In the genomic region with DNA sequence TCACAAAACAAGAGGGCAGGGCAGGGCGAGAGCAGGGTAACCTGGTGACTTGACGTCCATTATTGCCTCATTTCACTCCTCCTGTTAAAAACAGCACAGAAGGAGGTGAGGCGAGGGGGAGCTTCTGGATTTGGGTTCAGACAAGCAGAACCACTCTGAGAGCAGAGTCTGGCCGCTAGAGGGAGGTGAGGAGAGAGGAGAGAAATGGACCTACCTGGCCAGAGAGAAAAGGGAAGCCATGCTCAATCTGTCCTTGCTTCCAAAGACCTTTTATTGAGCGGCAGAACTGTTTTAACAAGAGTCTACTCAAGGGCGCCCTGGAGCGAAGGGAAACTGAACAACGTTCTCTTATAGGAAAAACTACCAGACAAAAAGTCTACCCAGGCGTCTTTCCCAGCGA, we compare ENCODE assay signal across 12 mouse cellular contexts. TPM values are rescaled to one million over a fixed set of nuclear protein-coding genes. Genes with fewer than 3 reads are reported as not detected.
A peak's percentile ranks its signal among the peaks of the same experiment; 100 is the strongest.
DNase-seq lines count a peak whose midpoint lies in the region; ATAC-seq and TF ChIP-seq lines count a peak whose summit lies in the region.
"Had no signal": no experiment of that assay in that cellular context is flagged by ENCODE, and none has a peak within 500 bp of the region (broad histone marks: within the 10 kb centered on the region; RNA-seq: fewer than 3 reads in every experiment).

No protein-coding gene starts in this region.

- H3K27ac ChIP-seq in liver, adult 2 months (replicated peaks; ENCODE audit: insufficient read depth, low read depth, low read length), result no peak overlapping the region
- no peak overlapping the region for H3K27ac ChIP-seq in liver, embryonic 12.5 days
- no peak overlapping the region for H3K27ac ChIP-seq in ES-E14 (ENCODE audit: insufficient read depth, low read depth, low read length, poor library complexity, severe bottlenecking)
- H3K27ac ChIP-seq in midbrain, embryonic 14.5 days (replicated peaks; ENCODE audit: low read depth, low read length), result no peak overlapping the region
- H3K27ac ChIP-seq: heart, embryonic 13.5 days had no signal

- in situ Hi-C loops in ES-E14 (cut with MboI; ENCODE audit: low sequenced_read_pairs in 2 of 2, unreplicated experiment in 2 of 2), result no loop called here

- no peak for TF ChIP-seq POLR2A in liver, adult 2 months (IDR thresholded peaks at IDR 0.05; ENCODE audit: extremely low read depth, insufficient read depth, low read length)

- no peaks in the 10 kb centered on the region for H3K36me3 ChIP-seq in liver, adult 2 months (ENCODE audit: control insufficient read depth, insufficient read depth, low read length)
- peaks cover 5% of the 10 kb centered on the region; the same call in 1 of the 2 replicates for H3K36me3 ChIP-seq in liver, embryonic 12.5 days
- no peaks in the 10 kb centered on the region for H3K36me3 ChIP-seq in ES-E14 (ENCODE audit: control insufficient read depth, insufficient read depth, low read length, poor library complexity, severe bottlenecking)
- H3K36me3 ChIP-seq in midbrain, embryonic 14.5 days (ENCODE audit: control insufficient read depth, insufficient read depth, low read length), result peaks cover 13% of the 10 kb centered on the region; the same call in 1 of the 2 replicates

- peak; percentile 61 to 68 for DNase-seq in cerebellum, postnatal 10 days
- DNase-seq in cerebellum, postnatal 36 days, result no peak
- peak; percentile 6 for DNase-seq in liver, adult 2 months (ENCODE audit: extremely low read depth, low read depth, low spot score)
- peak; percentile 22 for DNase-seq in ES-E14 (ENCODE audit: low read depth, low spot score)
- peak; percentile 23 for DNase-seq in kidney, postnatal 14 days
- no peak for DNase-seq in layer of hippocampus, postnatal 10 days (ENCODE audit: low spot score in 2 of 2)
- no peak for DNase-seq in midbrain, embryonic 14.5 days
- DNase-seq: right cerebral cortex, postnatal 4 days had no signal

- peak; percentile 20; the same call in 1 of the 2 replicates for TF ChIP-seq CTCF in liver, adult 2 months (IDR thresholded peaks at IDR 0.05; ENCODE audit: low read depth, low read length)

- no peaks in the 10 kb centered on the region for H3K9me3 ChIP-seq in liver, embryonic 12.5 days (replicated peaks)
- no peaks in the 10 kb centered on the region for H3K9me3 ChIP-seq in ES-E14 (ENCODE audit: control insufficient read depth, insufficient read depth, low read depth, low read length)
- H3K9me3 ChIP-seq in midbrain, embryonic 14.5 days (ENCODE audit: control insufficient read depth, low read length), result no peaks in the 10 kb centered on the region

- H3K9ac ChIP-seq in liver, adult 2 months (ENCODE audit: low read depth, low read length), result no peak overlapping the region
- H3K9ac ChIP-seq in liver, embryonic 12.5 days, result no peak overlapping the region
- no peak overlapping the region for H3K9ac ChIP-seq in ES-E14 (ENCODE audit: insufficient read depth, low read depth, low read length, poor library complexity, severe bottlenecking)
- H3K9ac ChIP-seq in midbrain, embryonic 14.5 days (replicated peaks; ENCODE audit: low read length), result no peak overlapping the region
- H3K9ac ChIP-seq: heart, embryonic 13.5 days had no signal

- H3K4me1 ChIP-seq in liver, adult 2 months (ENCODE audit: control insufficient read depth, insufficient read depth, low read length), result no peaks in the 10 kb centered on the region
- H3K4me1 ChIP-seq in liver, embryonic 12.5 days, result no peaks in the 10 kb centered on the region
- no peaks in the 10 kb centered on the region for H3K4me1 ChIP-seq in ES-E14 (ENCODE audit: control insufficient read depth in 2 of 2, insufficient read depth in 2 of 2, low read length in 2 of 2, poor library complexity in 1 of 2)
- no peaks in the 10 kb centered on the region for H3K4me1 ChIP-seq in midbrain, embryonic 14.5 days (ENCODE audit: control insufficient read depth, insufficient read depth, low read length)

- 72% methylated on average over 10 of the region's 10 CpGs for WGBS in liver, adult 2 months
- 61% methylated on average over 10 of the region's 10 CpGs for WGBS in liver, embryonic 12.5 days (ENCODE audit: insufficient replicate concordance)
- WGBS in midbrain, embryonic 14.5 days, result 76% methylated on average over 10 of the region's 10 CpGs

- no peak overlapping the region for H3K4me3 ChIP-seq in liver, adult 2 months (ENCODE audit: insufficient read depth, low read depth, low read length)
- H3K4me3 ChIP-seq in liver, embryonic 12.5 days, result no peak overlapping the region
- no peak overlapping the region for H3K4me3 ChIP-seq in ES-E14 (ENCODE audit: insufficient read depth in 1 of 2, low read depth in 1 of 2, low read length in 2 of 2, poor library complexity in 1 of 2, severe bottlenecking in 1 of 2)
- no peak overlapping the region for H3K4me3 ChIP-seq in midbrain, embryonic 14.5 days (replicated peaks; ENCODE audit: low read depth, low read length)
- H3K4me3 ChIP-seq: erythroblast, embryonic 14.5 days; heart, embryonic 13.5 days; myocyte had no signal

- H3K4me2 ChIP-seq in liver, embryonic 12.5 days, result no peak overlapping the region
- no peak overlapping the region for H3K4me2 ChIP-seq in midbrain, embryonic 14.5 days (ENCODE audit: low read length)
- H3K4me2 ChIP-seq: heart, embryonic 13.5 days had no signal

- no peaks in the 10 kb centered on the region for H3K79me2 ChIP-seq in liver, adult 2 months (ENCODE audit: control insufficient read depth, insufficient read depth, low read length)

- H3K27me3 ChIP-seq in liver, adult 2 months (ENCODE audit: control insufficient read depth, insufficient read depth, low read length), result no peaks in the 10 kb centered on the region
- no peaks in the 10 kb centered on the region for H3K27me3 ChIP-seq in liver, embryonic 12.5 days (replicated peaks)
- H3K27me3 ChIP-seq in midbrain, embryonic 14.5 days (ENCODE audit: control insufficient read depth, insufficient read depth, low read length), result no peaks in the 10 kb centered on the region
- H3K27me3 ChIP-seq: heart, embryonic 13.5 days had no signal

- no peak for ATAC-seq in liver, embryonic 12.5 days
- ATAC-seq in midbrain, embryonic 14.5 days (ENCODE audit: low FRiP score, low TSS enrichment), result no peak

TF ChIP-seq in ES-E14, 5 proteins besides CTCF, POLR2A, EP300 and RAD21:
- TF ChIP-seq ZC3H11A (IDR thresholded peaks at IDR 0.05; ENCODE audit: borderline replicate concordance, low read depth, low read length) (no peak), ZNF384 (IDR thresholded peaks at IDR 0.05; ENCODE audit: low read depth, low read length) (no peak)

RNA-seq across cellular contexts. Expression of a gene that starts 27.9 kb away (rescaled TPM):
- 0.13 and 0.18 TPM in 2 replicates for total RNA-seq in liver, adult 2 months (2014; rRNA removed)
- 0.02 and 0.06 TPM in 2 replicates for polyA plus RNA-seq in liver, adult 2 months (2012; rRNA removed)
- polyA plus RNA-seq in liver, embryonic 12.5 days (2016; fragmentation: Nextera tagmentation; extraction: Ambion mirVana), result 2.5 and 3.2 TPM in 2 replicates
- 6.6 and 9.8 TPM in 2 replicates for total RNA-seq in ES-E14 (2012; rRNA removed)
- 10 to 100 TPM; 14.3 to 18.2 TPM for total RNA-seq in layer of hippocampus, postnatal 10 days (2021)
- 19.6 and 23.5 TPM in 2 replicates for polyA plus RNA-seq in midbrain, embryonic 14.5 days (2014; fragmentation: Nextera tagmentation; extraction: Ambion mirVana)
- polyA plus RNA-seq: erythroblast, embryonic 14.5 days had no signal

Comparison
In these comparisons a context has a peak if more than half of its experiments do, and no peak if none do; other contexts are left out.
1. DNase-seq: peak in cerebellum, postnatal 10 days (2 of 2), liver, adult 2 months (single experiment), ES-E14 (single experiment) and kidney, postnatal 14 days (single experiment); none in cerebellum, postnatal 36 days (0 of 2), layer of hippocampus, postnatal 10 days (0 of 2) and midbrain, embryonic 14.5 days (single experiment).